39 mouse cellular contexts compared by ENCODE assay signal in genomic region chr6:34932633-34933032, GRCm38 (mm10). TPM values are rescaled to one million over a fixed set of nuclear protein-coding genes. Genes with fewer than 3 reads are reported as not detected.
"Had no signal": no experiment of that assay in that cellular context is flagged by ENCODE, and none has a peak within 500 bp of the region (broad histone marks: within the 10 kb centered on the region; RNA-seq: fewer than 3 reads in every experiment).

No protein-coding gene starts in this region.

- H3K9ac ChIP-seq: embryonic facial prominence, embryonic 12.5 days; embryonic facial prominence, embryonic 13.5 days; embryonic facial prominence, embryonic 15.5 days; forebrain, embryonic 12.5 days; forebrain, embryonic 13.5 days; forebrain, embryonic 15.5 days; forebrain, postnatal 0 days had no signal

- H3K27me3 ChIP-seq: embryonic facial prominence, embryonic 12.5 days; embryonic facial prominence, embryonic 13.5 days; embryonic facial prominence, embryonic 15.5 days; forebrain, embryonic 12.5 days; forebrain, embryonic 13.5 days; forebrain, embryonic 15.5 days had no signal

- DNase-seq: cerebellum, adult 8-10 months; cerebellum, adult 9-10 months; cerebellum, adult 9-11 months; cerebellum, postnatal 10 days; cerebellum, postnatal 14 days; cerebellum, postnatal 25 days; cerebellum, postnatal 36 days; embryo, embryonic 11 days; forebrain, postnatal 0 days; gastrocnemius, adult 2 months; gastrocnemius, postnatal 10 days; gastrocnemius, postnatal 14 days; gastrocnemius, postnatal 25 days; gastrocnemius, postnatal 36 days; heart, adult 11 months; heart, adult 18-20 months; heart, adult 2 months had no signal

- ATAC-seq: forebrain, embryonic 13.5 days; forebrain, embryonic 14.5 days; forebrain, embryonic 15.5 days; forebrain, embryonic 16.5 days; forebrain, postnatal 0 days had no signal

- H3K4me1 ChIP-seq: embryonic facial prominence, embryonic 10.5 days; embryonic facial prominence, embryonic 12.5 days; embryonic facial prominence, embryonic 13.5 days; embryonic facial prominence, embryonic 15.5 days; forebrain, embryonic 10.5 days; forebrain, embryonic 12.5 days; forebrain, embryonic 13.5 days; forebrain, embryonic 15.5 days had no signal

- H3K36me3 ChIP-seq: embryonic facial prominence, embryonic 10.5 days; embryonic facial prominence, embryonic 12.5 days; embryonic facial prominence, embryonic 13.5 days; embryonic facial prominence, embryonic 15.5 days; forebrain, embryonic 10.5 days; forebrain, embryonic 12.5 days; forebrain, embryonic 15.5 days had no signal

- H3K27ac ChIP-seq: embryonic facial prominence, embryonic 10.5 days; embryonic facial prominence, embryonic 12.5 days; embryonic facial prominence, embryonic 13.5 days; embryonic facial prominence, embryonic 15.5 days; forebrain, embryonic 10.5 days; forebrain, embryonic 12.5 days; forebrain, embryonic 13.5 days; forebrain, embryonic 15.5 days; gastrocnemius, adult 2 months; heart, adult 2 months had no signal

- H3K9me3 ChIP-seq: embryonic facial prominence, embryonic 10.5 days; embryonic facial prominence, embryonic 12.5 days; embryonic facial prominence, embryonic 13.5 days; embryonic facial prominence, embryonic 15.5 days; forebrain, embryonic 10.5 days; forebrain, embryonic 12.5 days; forebrain, embryonic 13.5 days; forebrain, embryonic 15.5 days had no signal

- H3K4me2 ChIP-seq: embryonic facial prominence, embryonic 12.5 days; embryonic facial prominence, embryonic 13.5 days; embryonic facial prominence, embryonic 15.5 days; forebrain, embryonic 12.5 days; forebrain, embryonic 13.5 days; forebrain, embryonic 15.5 days had no signal

- H3K4me3 ChIP-seq: embryonic facial prominence, embryonic 10.5 days; embryonic facial prominence, embryonic 12.5 days; embryonic facial prominence, embryonic 13.5 days; embryonic facial prominence, embryonic 15.5 days; erythroblast, embryonic 14.5 days; forebrain, embryonic 10.5 days; forebrain, embryonic 12.5 days; forebrain, embryonic 13.5 days; forebrain, embryonic 15.5 days; gastrocnemius, adult 2 months; heart, adult 2 months had no signal

RNA-seq across cellular contexts. Expression of gene Stra8, which starts 12.7 kb away (rescaled TPM):
- total RNA-seq: common myeloid progenitor, adult 5-6 weeks; forebrain, postnatal 0 days; gastrocnemius, adult 18-20 months; gastrocnemius, adult 2 months; gastrocnemius, adult 8-10 months; gastrocnemius, postnatal 10 days; gastrocnemius, postnatal 14 days; gastrocnemius, postnatal 25 days; gastrocnemius, postnatal 36 days; granulocyte monocyte progenitor cell, adult 5-6 weeks; heart, adult 18-20 months; heart, adult 2 months; heart, adult 8-10 months had no signal
- polyA plus RNA-seq: cortical plate, adult 2 months; embryonic facial prominence, embryonic 11.5 days; embryonic facial prominence, embryonic 12.5 days; embryonic facial prominence, embryonic 13.5 days; embryonic facial prominence, embryonic 14.5 days; embryonic facial prominence, embryonic 15.5 days; erythroblast, embryonic 14.5 days; forebrain, embryonic 10.5 days; forebrain, embryonic 11.5 days; forebrain, embryonic 12.5 days; forebrain, embryonic 13.5 days; forebrain, embryonic 14.5 days; forebrain, embryonic 15.5 days; forebrain, embryonic 16.5 days; forebrain, postnatal 0 days; frontal cortex, adult 2 months; gonadal fat pad, adult 2 months; heart, adult 2 months had no signal

RNA-seq across cellular contexts. Expression of gene Slc23a4, which starts 55.6 kb away (rescaled TPM):
- total RNA-seq: gastrocnemius, adult 2 months; gastrocnemius, adult 8-10 months; gastrocnemius, postnatal 36 days had no signal
- polyA plus RNA-seq: embryonic facial prominence, embryonic 11.5 days; erythroblast, embryonic 14.5 days had no signal
